Mouse (Mus musculus): ENCODE data around the gene Cited2.

Gene Cited2

GRCm38 (mm10) chr10:17720891-17721601 is 2.0 kb upstream of the Cited2 start:
- no peak for TF ChIP-seq NANOG (IDR thresholded peaks at IDR 0.05; ENCODE audit: borderline replicate concordance, low read length)
- no peak for TF ChIP-seq POU5F1 (IDR thresholded peaks at IDR 0.05; ENCODE audit: borderline replicate concordance, low read length)
- TF ChIP-seq CTCF (conservative IDR thresholded peaks at IDR 0.05; ENCODE audit: low read length), result no peak
- H3K4me3 ChIP-seq (replicated peaks; ENCODE audit: low read length), result peak overlapping the region; percentile 97; the same call in 1 of the 2 replicates
- peaks cover 46% of the 10 kb centered on the region for H3K4me1 ChIP-seq (replicated peaks; ENCODE audit: low read depth, low read length)
- H3K27me3 ChIP-seq (ENCODE audit: insufficient read depth, low read length), result peaks cover 15% of the 10 kb centered on the region
- H3K36me3 ChIP-seq (ENCODE audit: insufficient read depth, low read length), result peaks cover 10% of the 10 kb centered on the region
- H3K9me3 ChIP-seq (ENCODE audit: low read length), result no peaks in the 10 kb centered on the region

- H3K27me3 ChIP-seq (ENCODE audit: insufficient read depth, low read length), result peaks cover 15% of the 10 kb centered on the region
- no peak for TF ChIP-seq CTCF (conservative IDR thresholded peaks at IDR 0.05; ENCODE audit: low read length)
- no peak for TF ChIP-seq NANOG (IDR thresholded peaks at IDR 0.05; ENCODE audit: borderline replicate concordance, low read length)
- TF ChIP-seq POU5F1 (IDR thresholded peaks at IDR 0.05; ENCODE audit: borderline replicate concordance, low read length), result no peak
- H3K36me3 ChIP-seq (ENCODE audit: insufficient read depth, low read length), result peaks cover 10% of the 10 kb centered on the region
- H3K4me1 ChIP-seq (replicated peaks; ENCODE audit: low read depth, low read length), result peaks cover 46% of the 10 kb centered on the region
- H3K4me3 ChIP-seq (replicated peaks; ENCODE audit: low read length), result peak overlapping the region; percentile 97
- H3K9me3 ChIP-seq (ENCODE audit: low read length), result no peaks in the 10 kb centered on the region
These were observed 1.4 kb upstream of the Cited2 start for GRCm38 (mm10) chr10:17721602-17722121.

- no peak for TF ChIP-seq NANOG (IDR thresholded peaks at IDR 0.05; ENCODE audit: borderline replicate concordance, low read length)
- no peak for TF ChIP-seq CTCF (conservative IDR thresholded peaks at IDR 0.05; ENCODE audit: low read length)
- TF ChIP-seq POU5F1 (IDR thresholded peaks at IDR 0.05; ENCODE audit: borderline replicate concordance, low read length), result no peak
- H3K4me1 ChIP-seq (replicated peaks; ENCODE audit: low read depth, low read length), result peaks cover 46% of the 10 kb centered on the region
- no peaks in the 10 kb centered on the region for H3K9me3 ChIP-seq (ENCODE audit: low read length)
- peak overlapping the region; percentile 97 for H3K4me3 ChIP-seq (replicated peaks; ENCODE audit: low read length)
- H3K27me3 ChIP-seq (ENCODE audit: insufficient read depth, low read length), result peaks cover 15% of the 10 kb centered on the region
- H3K36me3 ChIP-seq (ENCODE audit: insufficient read depth, low read length), result peaks cover 10% of the 10 kb centered on the region
These were observed 860 bp upstream of the Cited2 start for GRCm38 (mm10) chr10:17722158-17722557.

- Histone ChIP-seq H3K4me3 (replicated peaks; ENCODE audit: low read length) (peak overlapping the region; percentile 97), H3K9me3 (ENCODE audit: low read length) (no peaks in the 10 kb centered on the region), H3K27me3 (ENCODE audit: insufficient read depth, low read length) (peaks cover 15% of the 10 kb centered on the region), H3K36me3 (ENCODE audit: insufficient read depth, low read length) (peaks cover 10% of the 10 kb centered on the region), H3K4me1 (replicated peaks; ENCODE audit: low read depth, low read length) (peaks cover 48% of the 10 kb centered on the region)
- TF ChIP-seq POU5F1 (IDR thresholded peaks at IDR 0.05; ENCODE audit: borderline replicate concordance, low read length), result no peak
- no peak for TF ChIP-seq CTCF (conservative IDR thresholded peaks at IDR 0.05; ENCODE audit: low read length)
- TF ChIP-seq NANOG (IDR thresholded peaks at IDR 0.05; ENCODE audit: borderline replicate concordance, low read length), result no peak
These were observed 413 bp downstream of the Cited2 start for GRCm38 (mm10) chr10:17723421-17723841.

- Histone ChIP-seq H3K4me1 (replicated peaks; ENCODE audit: low read depth, low read length) (peaks cover 42% of the 10 kb centered on the region), H3K27me3 (ENCODE audit: insufficient read depth, low read length) (peaks cover 15% of the 10 kb centered on the region), H3K36me3 (ENCODE audit: insufficient read depth, low read length) (peaks cover 10% of the 10 kb centered on the region), H3K9me3 (ENCODE audit: low read length) (no peaks in the 10 kb centered on the region), H3K4me3 (replicated peaks; ENCODE audit: low read length) (peak overlapping the region; percentile 97)
- no peak for TF ChIP-seq POU5F1 (IDR thresholded peaks at IDR 0.05; ENCODE audit: borderline replicate concordance, low read length)
- TF ChIP-seq CTCF (conservative IDR thresholded peaks at IDR 0.05; ENCODE audit: low read length), result no peak
- no peak for TF ChIP-seq NANOG (IDR thresholded peaks at IDR 0.05; ENCODE audit: borderline replicate concordance, low read length)
These were observed 1.1 kb downstream of the Cited2 start for GRCm38 (mm10) chr10:17723871-17724741.

GRCm38 (mm10) chr10:17725037-17725584 is 2.1 kb downstream of the Cited2 start:
- Histone ChIP-seq H3K4me3 (replicated peaks; ENCODE audit: low read length) (peak overlapping the region; percentile 97; the same call in 1 of the 2 replicates), H3K9me3 (ENCODE audit: low read length) (no peaks in the 10 kb centered on the region), H3K36me3 (ENCODE audit: insufficient read depth, low read length) (peaks cover 10% of the 10 kb centered on the region), H3K4me1 (replicated peaks; ENCODE audit: low read depth, low read length) (peaks cover 36% of the 10 kb centered on the region), H3K27me3 (ENCODE audit: insufficient read depth, low read length) (peaks cover 15% of the 10 kb centered on the region)
- no peak for TF ChIP-seq CTCF (conservative IDR thresholded peaks at IDR 0.05; ENCODE audit: low read length)
- no peak for TF ChIP-seq NANOG (IDR thresholded peaks at IDR 0.05; ENCODE audit: borderline replicate concordance, low read length)
- TF ChIP-seq POU5F1 (IDR thresholded peaks at IDR 0.05; ENCODE audit: borderline replicate concordance, low read length), result no peak

- Histone ChIP-seq H3K27me3 (ENCODE audit: insufficient read depth, low read length) (peaks cover 9% of the 10 kb centered on the region), H3K4me1 (replicated peaks; ENCODE audit: low read depth, low read length) (peaks cover 30% of the 10 kb centered on the region), H3K4me3 (replicated peaks; ENCODE audit: low read length) (no peak overlapping the region), H3K36me3 (ENCODE audit: insufficient read depth, low read length) (peaks cover 10% of the 10 kb centered on the region), H3K9me3 (ENCODE audit: low read length) (no peaks in the 10 kb centered on the region)
- no peak for TF ChIP-seq POU5F1 (IDR thresholded peaks at IDR 0.05; ENCODE audit: borderline replicate concordance, low read length)
- no peak for TF ChIP-seq CTCF (conservative IDR thresholded peaks at IDR 0.05; ENCODE audit: low read length)
- no peak for TF ChIP-seq NANOG (IDR thresholded peaks at IDR 0.05; ENCODE audit: borderline replicate concordance, low read length)
These were observed 2.8 kb downstream of the Cited2 start for GRCm38 (mm10) chr10:17725644-17726372.
